ENCODE assay signal across 22 mouse cellular contexts in the genomic region with DNA sequence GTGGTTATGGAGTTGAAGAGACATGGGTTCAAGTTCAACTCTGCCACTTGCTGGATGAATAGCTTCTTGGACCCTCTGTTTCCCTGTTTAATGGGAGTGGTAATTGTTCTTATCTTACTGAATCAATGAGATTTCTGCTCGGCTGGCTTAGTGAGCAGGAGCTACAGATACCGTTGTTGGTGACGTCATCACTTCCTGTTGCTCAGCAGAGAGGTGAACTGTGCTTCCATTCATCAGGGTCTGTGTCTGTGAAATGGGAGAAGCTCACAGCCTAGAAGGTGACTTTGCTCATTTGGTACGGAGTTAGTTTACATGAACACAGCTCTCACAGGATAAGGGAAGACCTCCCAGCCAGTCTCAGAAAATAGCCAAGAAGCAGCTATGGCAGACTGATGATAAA. TPM values are rescaled to one million over a fixed set of nuclear protein-coding genes. Genes with fewer than 3 reads are reported as not detected.
DNase-seq lines count a peak whose midpoint lies in the region; ATAC-seq and TF ChIP-seq lines count a peak whose summit lies in the region.
"Had no signal": no experiment of that assay in that cellular context is flagged by ENCODE, and none has a peak within 500 bp of the region (broad histone marks: within the 10 kb centered on the region; RNA-seq: fewer than 3 reads in every experiment).

No protein-coding gene starts in this region.

- peak; percentile 33 for DNase-seq in CD4-positive, CD25-positive, alpha-beta regulatory T cell, adult 2 months (ENCODE audit: low read depth, low spot score)
- peak; percentile 8 for DNase-seq in thymus, postnatal 0 days (ENCODE audit: low spot score)
- no peak for DNase-seq in thymus, postnatal 4 days
- no peak for DNase-seq in G1E (ENCODE audit: low spot score)
- peak; percentile 13 for DNase-seq in naive thymus-derived CD4-positive, alpha-beta T cell, adult 2 months (ENCODE audit: low read depth)
- no peak for DNase-seq in kidney, postnatal 4 days
- no peak for DNase-seq in layer of hippocampus, adult 2 months (ENCODE audit: low spot score in 2 of 2)
- DNase-seq: adrenal gland, postnatal 10 days; cerebellum, adult 11 months; cerebellum, adult 8-10 months; cerebellum, postnatal 14 days had no signal

- H3K9me3 ChIP-seq in G1E (replicated peaks), result no peaks in the 10 kb centered on the region
- H3K9me3 ChIP-seq: embryonic facial prominence, embryonic 15.5 days; forebrain, embryonic 10.5 days; heart, embryonic 12.5 days; hindbrain, embryonic 15.5 days had no signal

- H3K4me1 ChIP-seq in G1E (ENCODE audit: insufficient read depth, low read depth, low read length), result no peaks in the 10 kb centered on the region
- H3K4me1 ChIP-seq: heart, embryonic 12.5 days had no signal

- ATAC-seq in CD4-positive, CD25-positive, alpha-beta regulatory T cell, adult 4 months, result no peak
- ATAC-seq in G1E (ENCODE audit: extremely low read depth, insufficient number of reproducible peaks, low FRiP score, poor library complexity, severe bottlenecking), result 0 out of 2 replicates have a peak, but pooled peaks have one; percentile 15
- ATAC-seq: forebrain, embryonic 14.5 days; inflammation-experienced regulatory T-cells, adult 6 months had no signal

- H3K27ac ChIP-seq in layer of hippocampus, adult 2 months, result no peak overlapping the region
- H3K27ac ChIP-seq: embryonic facial prominence, embryonic 15.5 days; forebrain, embryonic 10.5 days; hindbrain, embryonic 15.5 days had no signal

- no peak for TF ChIP-seq CTCF in G1E (IDR thresholded peaks at IDR 0.05; ENCODE audit: low read depth, low read length)
- TF ChIP-seq CTCF in layer of hippocampus, adult 2 months (conservative IDR thresholded peaks at IDR 0.05), result no peak

- no peak overlapping the region for H3K4me3 ChIP-seq in G1E (ENCODE audit: low read depth, low read length)
- no peak overlapping the region for H3K4me3 ChIP-seq in layer of hippocampus, adult 2 months
- H3K4me3 ChIP-seq: embryonic facial prominence, embryonic 15.5 days; erythroblast, embryonic 14.5 days; forebrain, embryonic 10.5 days; heart, embryonic 12.5 days; hindbrain, embryonic 15.5 days had no signal

- H3K27me3 ChIP-seq in G1E (ENCODE audit: insufficient read depth, low read length), result peaks cover 10% of the 10 kb centered on the region; the same call in 1 of the 2 replicates

- H3K36me3 ChIP-seq in G1E (replicated peaks), result no peaks in the 10 kb centered on the region
- H3K36me3 ChIP-seq: embryonic facial prominence, embryonic 15.5 days; forebrain, embryonic 10.5 days; heart, embryonic 12.5 days; hindbrain, embryonic 15.5 days had no signal

RNA-seq across cellular contexts. Expression of a gene that starts 22.4 kb away (rescaled TPM):
- not detected for polyA plus RNA-seq in CD4-positive, CD25-positive, alpha-beta regulatory T cell, adult 4 months (2017; shearing (Covaris generic))
- 0.21 and 0.23 TPM in 2 replicates for polyA plus RNA-seq in thymus, postnatal 0 days (2015; fragmentation: Nextera tagmentation; extraction: Ambion mirVana)
- not detected in 2 replicates for total RNA-seq in G1E (2014; fragmentation: Nextera tagmentation)
- 0.05 TPM in 1 of 2 replicates, not detected in the other for total RNA-seq in G1E (2017)
- not detected in 2 replicates for polyA plus RNA-seq in G1E (2012)
- under 1 TPM in 1 of 2 experiments, not detected in 1; 0.20 TPM for total RNA-seq in layer of hippocampus, adult 2 months (2021)
- total RNA-seq: common myeloid progenitor, adult 5-6 weeks; heart, postnatal 25 days had no signal
- polyA plus RNA-seq: erythroblast, embryonic 14.5 days; forebrain, embryonic 10.5 days; forebrain, embryonic 14.5 days; inflammation-experienced regulatory T-cells, adult 6 months had no signal

RNA-seq across cellular contexts. Expression of a gene that starts 42.4 kb away (rescaled TPM):
- under 1 TPM in 1 of 2 experiments, not detected in 1; 0.05 TPM for polyA plus RNA-seq in CD4-positive, CD25-positive, alpha-beta regulatory T cell, adult 4 months (2017; shearing (Covaris generic))
- polyA plus RNA-seq in thymus, postnatal 0 days (2015; fragmentation: Nextera tagmentation; extraction: Ambion mirVana), result 0.09 and 0.27 TPM in 2 replicates
- not detected in 2 replicates for total RNA-seq in G1E (2014; fragmentation: Nextera tagmentation)
- 0.06 and 0.11 TPM in 2 replicates for total RNA-seq in G1E (2017)
- not detected in 2 replicates for polyA plus RNA-seq in G1E (2012)
- total RNA-seq in layer of hippocampus, adult 2 months (2021), result 100 to 1,000 TPM; 120 TPM
- polyA plus RNA-seq: heart, embryonic 16.5 days had no signal

Comparison
In these comparisons a context has a peak if more than half of its experiments do, and no peak if none do; other contexts are left out.
1. DNase-seq: peak in CD4-positive, CD25-positive, alpha-beta regulatory T cell, adult 2 months (single experiment), thymus, postnatal 0 days (single experiment) and naive thymus-derived CD4-positive, alpha-beta T cell, adult 2 months (single experiment); none in thymus, postnatal 4 days (single experiment), G1E (single experiment), kidney, postnatal 4 days (0 of 2) and layer of hippocampus, adult 2 months (0 of 2).